Mouse (Mus musculus) embryo, embryonic 10.5 days (tissue): Measurements from ENCODE around the gene Tifab.

Source experiments
- DNase-seq: peaks from one replicate; pipeline ENCODE4 v3.0.0-alpha.2; 2015; ENCODE audit warnings: low spot score

The Tifab gene

DNA sequence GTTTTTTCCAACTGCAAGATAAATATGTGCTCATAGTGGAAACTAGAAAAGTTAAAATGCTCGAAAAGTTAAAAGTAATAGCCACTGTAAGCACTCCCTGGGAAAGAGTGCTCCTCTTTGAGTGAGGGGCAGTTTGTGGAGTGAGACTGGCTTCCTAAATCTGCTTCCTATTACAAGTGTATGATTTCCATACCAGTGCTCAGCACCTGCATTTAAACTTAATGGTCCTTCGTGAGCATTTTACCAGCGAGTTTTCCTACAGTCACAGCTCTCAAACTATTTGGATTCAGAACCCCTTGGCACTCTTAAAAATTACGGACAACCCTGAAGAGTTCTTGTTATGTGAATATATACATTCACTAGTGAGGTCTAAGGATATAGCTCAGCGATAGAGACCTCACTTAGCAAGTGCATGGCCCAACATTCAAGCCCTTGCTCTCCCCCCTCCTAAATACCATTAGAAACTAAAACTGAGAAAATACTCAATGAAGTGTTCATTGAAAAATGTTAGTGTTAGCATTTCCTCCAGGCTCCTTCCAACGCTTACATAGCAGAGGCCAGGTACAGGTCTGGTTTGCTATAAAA is 39.4 kb downstream of the Tifab start:
- no peak for DNase-seq

DNA sequence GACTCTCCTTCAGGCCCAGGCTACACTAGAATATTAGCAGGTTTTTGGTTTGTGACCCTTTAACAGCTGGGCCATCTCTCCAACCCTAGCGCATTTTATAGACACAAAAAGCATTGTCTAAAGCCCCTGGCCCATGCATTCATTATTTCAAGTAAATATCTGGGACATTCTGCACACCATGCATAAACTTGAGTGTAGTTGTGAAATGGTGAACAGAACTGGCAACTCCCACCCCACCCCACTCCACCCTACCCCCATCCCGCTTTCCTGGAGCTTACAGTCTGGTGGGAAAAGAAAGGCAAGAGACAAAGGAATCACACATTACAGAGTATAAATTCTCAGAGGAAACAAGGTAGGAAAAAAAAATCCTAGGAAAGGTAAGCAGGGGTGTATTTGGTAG is 42.5 kb downstream of the Tifab start, which contains the start of gene H2afy:
Gene H2afy, minus strand, starts transcription at position 162 of the 400 bp plus-strand sequence.
- DNase-seq = no peak

DNA sequence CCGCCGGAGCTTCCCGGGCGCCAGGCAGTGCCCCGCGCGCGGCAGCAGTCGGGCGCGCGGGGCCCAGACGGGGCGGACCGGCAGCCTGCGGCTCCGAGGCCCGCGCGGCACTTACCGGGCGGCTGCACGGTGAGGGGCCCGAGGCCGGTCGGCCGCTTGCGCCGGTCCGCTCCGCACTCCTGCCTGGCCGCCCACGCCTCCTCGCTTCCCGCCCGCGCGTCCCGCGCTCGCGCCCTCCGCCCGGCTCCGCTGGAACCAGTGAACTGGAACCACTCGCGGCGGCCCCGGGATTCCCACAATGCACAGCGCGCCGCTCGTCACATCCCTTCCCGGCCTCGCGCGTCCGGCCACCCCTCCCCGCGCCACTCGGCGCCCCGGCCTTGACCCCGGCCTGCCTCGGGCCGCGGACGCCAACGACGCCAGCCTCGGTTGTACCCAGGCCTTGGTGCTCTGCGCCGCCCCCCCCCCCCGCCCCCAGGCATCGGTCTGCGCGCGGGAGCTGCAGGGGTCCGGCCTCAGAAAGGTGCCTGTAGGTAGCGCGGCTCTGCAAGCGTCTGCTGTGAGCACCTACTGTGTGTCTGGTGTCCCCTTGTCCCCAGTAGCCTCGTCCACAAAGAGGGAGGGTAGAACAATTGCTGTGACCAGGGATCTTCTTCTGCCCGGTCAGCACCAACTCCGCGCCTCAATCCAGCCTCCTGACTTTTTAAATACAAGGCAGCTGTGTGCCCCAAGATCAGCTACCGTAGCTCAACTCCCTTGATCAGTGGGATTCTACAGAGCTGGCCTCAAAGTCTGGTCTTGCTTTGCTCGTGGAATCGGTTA is 43.2 kb downstream of the Tifab start:
- DNase-seq = peak; percentile 89

DNA sequence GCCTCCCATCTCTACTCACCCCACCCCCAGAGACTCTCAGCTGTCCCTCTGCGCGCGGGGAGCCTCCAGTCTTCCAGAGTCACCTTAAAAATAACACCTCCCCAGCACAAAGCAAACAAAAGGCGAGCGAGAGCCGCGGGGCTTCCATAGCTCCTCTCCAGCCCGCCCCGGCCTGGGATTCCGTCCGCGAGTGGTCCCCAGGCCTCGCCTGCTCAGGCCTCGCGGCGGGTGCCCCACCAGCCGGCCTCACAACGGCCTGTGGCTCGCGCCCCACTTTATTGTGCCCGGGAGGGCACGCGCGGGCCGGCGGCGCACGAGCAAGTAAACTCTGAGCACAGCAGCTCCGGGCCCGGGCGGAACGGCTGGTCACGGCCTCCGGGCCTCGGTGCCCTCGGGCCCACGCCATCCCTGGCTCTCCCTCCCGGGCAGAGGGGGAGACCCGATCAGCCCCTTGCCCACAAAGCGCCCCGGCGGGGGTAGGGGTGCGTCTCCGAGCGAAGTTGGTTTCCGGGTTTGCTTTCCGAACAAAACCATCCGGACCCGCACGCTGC is 44.0 kb downstream of the Tifab start:
- peak; percentile 48 for DNase-seq

DNA sequence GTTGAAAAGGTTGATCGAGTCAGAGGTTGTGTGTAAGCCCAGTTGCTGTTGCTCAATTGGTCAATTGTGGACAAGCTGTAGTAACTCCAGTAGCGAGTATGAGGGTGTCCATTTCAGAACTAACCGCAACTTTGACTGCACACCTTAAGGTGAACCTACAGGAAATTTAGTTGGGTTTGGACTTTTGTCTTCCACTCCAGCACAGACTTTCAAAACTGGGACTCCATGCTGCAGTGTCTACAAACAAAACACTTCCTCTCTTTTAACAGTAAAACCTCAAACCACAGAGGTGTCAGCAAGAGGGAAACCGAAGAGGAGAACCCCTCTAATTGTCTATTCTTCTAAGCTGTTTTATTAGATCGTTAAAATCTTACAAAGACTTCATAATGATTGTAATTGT is 44.7 kb downstream of the Tifab start:
- DNase-seq = no peak

DNA sequence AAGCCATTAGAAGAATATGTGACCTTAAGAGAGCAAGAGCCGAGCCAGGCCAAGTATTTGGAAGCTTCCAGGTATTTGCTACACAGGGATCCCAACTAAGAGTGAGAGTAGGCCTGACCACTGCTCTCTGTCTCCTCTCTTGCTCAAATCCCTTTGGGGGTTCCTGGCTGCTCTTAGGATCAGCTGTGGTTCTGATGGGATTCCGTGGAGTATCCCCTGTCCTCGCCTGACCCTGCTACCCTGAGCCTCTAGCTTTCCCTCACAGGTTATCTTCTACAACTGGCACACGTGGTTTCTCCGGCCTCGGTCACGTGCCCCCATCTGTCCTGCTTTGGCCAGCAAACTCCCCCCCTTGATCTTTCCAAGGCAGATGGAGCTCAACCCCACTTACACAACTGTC is 45.7 kb downstream of the Tifab start:
- DNase-seq = no peak

DNA sequence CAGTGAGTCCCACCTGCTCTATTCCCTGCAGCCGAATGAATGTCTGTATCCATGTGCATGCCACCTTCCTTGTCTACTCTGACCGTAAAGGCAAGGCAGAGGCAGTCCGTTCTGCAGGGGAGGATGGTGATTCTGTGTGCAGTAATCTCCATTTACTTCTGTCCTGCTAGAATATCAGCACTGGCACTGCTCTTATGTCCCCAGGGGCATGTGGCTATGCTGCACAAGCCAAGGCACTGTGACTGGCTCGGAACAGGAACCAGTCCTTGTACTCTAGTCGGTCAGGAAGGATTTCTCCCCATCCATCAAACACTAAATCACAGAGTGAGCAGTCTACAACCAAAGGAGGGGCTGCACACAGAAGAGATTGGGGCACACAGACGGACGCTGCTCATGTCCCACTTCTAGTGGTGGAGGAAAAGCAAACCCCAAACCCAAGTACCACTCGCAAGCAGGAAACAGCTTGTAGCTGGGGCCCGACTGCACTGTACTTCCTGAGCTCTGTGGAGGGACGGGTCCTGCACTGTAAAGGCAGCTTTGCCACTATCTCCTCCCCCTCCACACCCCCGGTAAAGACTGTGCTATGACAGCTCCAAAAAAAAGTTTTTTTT is 46.3 kb downstream of the Tifab start:
- no peak for DNase-seq

DNA sequence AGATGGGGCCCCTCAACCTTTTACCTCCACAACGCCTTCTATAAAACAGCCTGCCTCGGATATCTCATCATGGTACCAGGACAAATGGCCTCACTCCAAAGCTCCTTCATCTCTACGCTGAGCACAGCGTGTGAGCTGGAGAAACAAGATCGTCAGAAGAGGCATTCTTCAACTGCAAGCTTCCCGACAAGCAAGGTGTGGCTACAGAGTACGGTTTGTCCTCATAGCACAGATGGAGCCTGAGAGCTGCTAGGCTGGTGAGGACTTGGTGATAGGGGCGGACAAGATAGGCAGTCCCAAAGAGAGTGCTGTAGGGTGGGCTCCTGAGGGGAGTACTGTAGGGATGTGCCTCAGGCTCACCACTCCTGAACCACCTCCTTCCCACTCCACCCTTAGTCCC is 48.1 kb downstream of the Tifab start:
- no peak for DNase-seq

DNA sequence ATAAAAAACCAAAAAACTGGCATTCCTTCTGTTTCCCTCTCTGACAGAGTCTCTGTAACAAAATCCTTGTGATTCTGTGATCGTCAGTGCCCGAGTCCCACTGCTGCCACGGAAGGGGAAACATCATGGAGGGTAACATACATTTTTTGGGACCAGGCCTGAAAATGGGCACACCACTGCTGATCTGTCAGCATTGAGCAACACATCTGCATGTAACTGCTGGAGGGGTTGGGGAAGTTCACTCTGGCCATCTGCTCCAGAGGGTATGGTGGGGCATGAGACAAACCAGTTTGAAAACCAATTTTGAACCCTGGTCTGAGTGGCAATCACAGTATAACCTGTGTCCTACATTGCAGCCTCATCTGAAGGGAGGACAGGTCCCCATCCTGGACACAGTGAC is 49.1 kb downstream of the Tifab start:
- no peak for DNase-seq

DNA sequence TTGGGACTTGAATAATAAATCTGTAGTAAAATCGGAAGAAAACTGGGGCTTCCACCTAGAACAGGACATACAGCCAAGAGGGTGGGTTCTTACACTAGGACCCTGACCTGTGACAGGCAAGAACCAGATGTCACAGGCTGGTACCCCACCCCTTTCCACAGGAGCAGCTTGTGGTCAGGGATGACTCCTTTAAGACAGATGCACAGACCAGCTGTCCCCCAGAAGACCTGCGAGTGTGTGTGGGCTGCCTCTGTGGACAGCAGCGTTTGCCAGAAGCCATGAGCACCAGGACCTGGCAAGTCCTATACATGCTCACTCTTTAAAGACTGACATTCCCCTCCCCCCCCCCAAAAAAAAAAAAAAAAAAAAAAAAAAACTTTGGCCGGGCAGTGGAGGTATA is 49.7 kb downstream of the Tifab start:
- DNase-seq = no peak

DNA sequence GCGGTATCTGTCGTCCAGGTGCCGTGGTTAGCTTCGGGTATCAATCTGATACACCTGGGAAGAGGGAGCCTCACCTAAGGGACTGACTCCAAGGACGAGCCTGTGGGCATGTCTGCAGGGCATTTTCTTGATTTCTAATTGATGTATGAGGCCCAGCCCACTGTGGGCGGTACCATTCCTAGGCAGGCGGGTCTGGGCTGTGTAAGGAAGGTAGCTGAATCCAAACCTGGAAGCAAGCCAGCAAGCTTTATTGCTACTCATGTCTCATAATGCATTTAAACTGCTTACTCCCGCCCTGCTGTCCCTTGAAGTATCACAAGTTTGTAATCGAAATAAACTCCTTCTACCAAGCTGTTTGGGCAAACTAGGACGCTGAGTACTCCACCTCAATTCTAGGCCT is 53.1 kb downstream of the Tifab start:
- DNase-seq = no peak
